Mouse (Mus musculus) CH12.LX (cell line): ENCODE measurements at regions not wholly inside any gene's neighbourhood (a gene's known extent, or its start where the extent isn't known, plus 50 kb on each side); places are given as distances from the start of the nearest gene placed in this dataset.
A peak's percentile ranks its signal among the peaks of the same experiment; 100 is the strongest.

ENCODE experiments used
- DNase-seq: peaks from one replicate; pipeline ENCODE4 v3.0.0-alpha.2; 2013; ENCODE audit errors: extremely low read depth
- H3K27ac ChIP-seq: 2 replicates; pipeline ENCODE4 v1.5.1; 2012; ENCODE audit warnings: low read depth, mild to moderate bottlenecking, control low read depth, moderate library complexity; ENCODE audit not compliant: insufficient read depth
- H3K27me3 ChIP-seq: replicated peaks from 2 replicates; pipeline ENCODE3; 2012; ENCODE audit warnings: inconsistent platforms
- H3K36me3 ChIP-seq, 2 experiments: replicated peaks in 1 of 2; 2 replicates each; pipeline versions ENCODE3 to v1.6.1; 2012; ENCODE audit warnings: inconsistent platforms in 1 of 2, low read length in 1 of 2, mild to moderate bottlenecking in 1 of 2, mixed read lengths in 1 of 2, moderate library complexity in 1 of 2; ENCODE audit not compliant: control insufficient read depth in 1 of 2, insufficient read depth in 1 of 2
- H3K4me1 ChIP-seq, 2 experiments: 2 replicates each; pipeline ENCODE4 v1.6.1; 2012; ENCODE audit warnings: inconsistent platforms in 1 of 2, moderate library complexity in 1 of 2; ENCODE audit not compliant: insufficient read depth in 2 of 2, control insufficient read depth in 1 of 2
- H3K4me2 ChIP-seq: 2 replicates; pipeline ENCODE4 v1.6.1; 2012; ENCODE audit warnings: low read depth, mild to moderate bottlenecking, control low read depth; ENCODE audit not compliant: poor library complexity, insufficient read depth, severe bottlenecking
- H3K4me3 ChIP-seq, 3 experiments: fragments of 150-350 bp in 1 of 3; sonication (generic) in 1 of 3; replicated peaks in 1 of 3; 2 replicates each; pipeline versions ENCODE3 to v1.5.1; 2011 to 2012; ENCODE audit warnings: low read depth in 2 of 3, low read length in 2 of 3, mild to moderate bottlenecking in 2 of 3, moderate library complexity in 2 of 3, control low read depth in 1 of 3, improper control_type of control experiment in 1 of 3, inconsistent platforms in 1 of 3, mixed read lengths in 1 of 3; ENCODE audit not compliant: poor library complexity in 1 of 3
- H3K79me2 ChIP-seq: replicated peaks from 2 replicates; pipeline ENCODE4 v1.6.1; 2012; ENCODE audit warnings: mild to moderate bottlenecking, moderate library complexity; ENCODE audit not compliant: control insufficient read depth, poor library complexity, insufficient read depth, severe bottlenecking; ENCODE audit errors: extremely low read depth
- H3K9ac ChIP-seq: 2 replicates; pipeline ENCODE4 v1.6.1; 2012; ENCODE audit warnings: low read depth, mild to moderate bottlenecking, control low read depth, moderate library complexity; ENCODE audit not compliant: insufficient read depth
- H3K9me3 ChIP-seq: replicated peaks from 2 replicates; pipeline ENCODE3; 2012; ENCODE audit warnings: low read length, inconsistent platforms, mixed read lengths
- CHD2 ChIP-seq: IDR thresholded peaks from 2 replicates; pipeline ENCODE4 v1.6.1; 2011; ENCODE audit warnings: low read length, improper control_type of control experiment
- E2F4 ChIP-seq: IDR thresholded peaks from 2 replicates; pipeline ENCODE4 v1.6.1; 2011; ENCODE audit warnings: low read depth, low read length, improper control_type of control experiment; ENCODE audit not compliant: insufficient replicate concordance
- ELF1 ChIP-seq: IDR thresholded peaks from 2 replicates; pipeline ENCODE4 v1.6.1; 2014; ENCODE audit warnings: low read depth, mild to moderate bottlenecking, inconsistent platforms, low read length, improper control_type of control experiment
- HCFC1 ChIP-seq: IDR thresholded peaks from 2 replicates; pipeline ENCODE4 v1.6.1; 2012; ENCODE audit warnings: low read depth, mild to moderate bottlenecking, inconsistent platforms, low read length, improper control_type of control experiment
- JUN ChIP-seq: IDR thresholded peaks from 2 replicates; pipeline ENCODE4 v1.6.1; 2011; ENCODE audit warnings: low read depth, mild to moderate bottlenecking, low read length, improper control_type of control experiment, moderate library complexity; ENCODE audit not compliant: insufficient read depth
- JUND ChIP-seq: conservative IDR thresholded peaks from 2 replicates; pipeline ENCODE4 v1.6.1; 2011; ENCODE audit warnings: low read depth, low read length, improper control_type of control experiment
- KAT2A ChIP-seq: IDR thresholded peaks from 2 replicates; pipeline ENCODE4 v1.6.1; 2012; ENCODE audit warnings: low read length, improper control_type of control experiment, inconsistent platforms; ENCODE audit not compliant: insufficient replicate concordance
- MAFK ChIP-seq: IDR thresholded peaks from 2 replicates; pipeline ENCODE4 v1.6.1; 2011; ENCODE audit warnings: low read length, improper control_type of control experiment; ENCODE audit not compliant: insufficient replicate concordance
- MEF2A ChIP-seq: IDR thresholded peaks from 2 replicates; pipeline ENCODE4 v1.6.1; 2014; ENCODE audit warnings: low read depth, mild to moderate bottlenecking, inconsistent platforms, low read length, improper control_type of control experiment, borderline replicate concordance
- MXI1 ChIP-seq: IDR thresholded peaks from 2 replicates; pipeline ENCODE4 v1.6.1; 2011; ENCODE audit warnings: mild to moderate bottlenecking, low read depth, low read length, improper control_type of control experiment
- MYC ChIP-seq: IDR thresholded peaks from 2 replicates; pipeline ENCODE4 v1.6.1; 2011; ENCODE audit warnings: low read depth, mild to moderate bottlenecking, improper control_type of control experiment, low read length
- PAX5 ChIP-seq: IDR thresholded peaks from 2 replicates; pipeline ENCODE4 v1.6.1; 2012; ENCODE audit warnings: low read length, inconsistent platforms, mixed read lengths
- POLR2A ChIP-seq: IDR thresholded peaks from 2 replicates; pipeline ENCODE4 v1.6.1; 2011; ENCODE audit warnings: low read depth, mild to moderate bottlenecking, improper control_type of control experiment, low read length
- POLR2AphosphoS2 ChIP-seq: IDR thresholded peaks from 2 replicates; pipeline ENCODE4 v1.6.1; 2011; ENCODE audit warnings: low read depth, low read length, improper control_type of control experiment
- RAD21 ChIP-seq: IDR thresholded peaks from 2 replicates; pipeline ENCODE4 v1.6.1; 2011; ENCODE audit warnings: low read depth, mild to moderate bottlenecking, low read length, improper control_type of control experiment, moderate library complexity
- RCOR1 ChIP-seq: conservative IDR thresholded peaks from 2 replicates; pipeline ENCODE4 v1.6.1; 2012; ENCODE audit warnings: low read depth, mild to moderate bottlenecking, inconsistent platforms, low read length, improper control_type of control experiment
- SIN3A ChIP-seq: IDR thresholded peaks from 2 replicates; pipeline ENCODE4 v1.6.1; 2012; ENCODE audit warnings: low read length, improper control_type of control experiment, inconsistent platforms
- TBP ChIP-seq: conservative IDR thresholded peaks from 2 replicates; pipeline ENCODE4 v1.6.1; 2011; ENCODE audit warnings: low read depth, low read length, improper control_type of control experiment
- TCF12 ChIP-seq: IDR thresholded peaks from 2 replicates; pipeline ENCODE4 v1.6.1; 2014; ENCODE audit warnings: low read depth, mild to moderate bottlenecking, inconsistent platforms, low read length, improper control_type of control experiment
- UBTF ChIP-seq: IDR thresholded peaks from 2 replicates; pipeline ENCODE4 v1.6.1; 2012; ENCODE audit warnings: low read depth, mild to moderate bottlenecking, inconsistent platforms, low read length, improper control_type of control experiment, moderate library complexity
- USF1 ChIP-seq: IDR thresholded peaks from 2 replicates; pipeline ENCODE4 v1.6.1; 2014; ENCODE audit warnings: low read depth, mild to moderate bottlenecking, inconsistent platforms, low read length, improper control_type of control experiment
- USF2 ChIP-seq: conservative IDR thresholded peaks from 2 replicates; pipeline ENCODE4 v1.6.1; 2011; ENCODE audit warnings: low read depth, low read length, improper control_type of control experiment
- ZC3H11A ChIP-seq: IDR thresholded peaks from 2 replicates; pipeline ENCODE4 v1.6.1; 2012; ENCODE audit warnings: low read depth, mild to moderate bottlenecking, inconsistent platforms, low read length, improper control_type of control experiment
- ZKSCAN1 ChIP-seq: IDR thresholded peaks from 2 replicates; pipeline ENCODE4 v1.6.1; 2012; ENCODE audit warnings: low read depth, inconsistent platforms, low read length, improper control_type of control experiment, borderline replicate concordance
- dilution Hi-C: fragments of 300-500 bp; cut with MboI; formaldehyde crosslinking; loops from 2 replicates; pipeline ENCODE4 v1.14.3; 2020; ENCODE audit warnings: low sequenced_read_pairs; ENCODE audit not compliant: extremely low pct_unique_long_range_greater_than_20kb, extremely low pct_ligation_motif_present
- in situ Hi-C: fragments of 300-500 bp; cut with MboI; formaldehyde crosslinking; loops from 3 replicates; pipeline ENCODE4 v1.14.3; 2019; ENCODE audit warnings: low sequenced_read_pairs, low pct_ligation_motif_present, low pct_unique_long_range_greater_than_20kb, mixed read lengths

DNA sequence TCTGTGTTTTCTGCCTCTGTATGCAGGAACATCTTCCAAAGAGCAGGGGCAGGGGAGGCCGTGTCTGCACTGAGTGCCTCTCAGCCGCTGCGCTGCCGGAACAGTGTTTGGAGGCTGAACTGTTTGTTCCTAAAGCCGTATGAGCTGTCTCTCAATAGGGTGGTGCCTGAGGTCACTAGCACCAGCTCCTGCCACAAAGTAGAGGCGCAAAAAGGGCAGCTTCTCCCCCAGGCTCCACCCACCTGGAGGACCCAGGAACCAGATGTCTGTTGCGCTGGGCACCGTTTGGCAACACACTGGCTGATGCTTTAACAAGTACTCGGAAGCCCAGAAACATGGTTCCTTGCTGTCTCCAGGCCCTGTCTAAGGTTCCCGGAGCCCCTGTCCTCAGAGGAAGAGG, 60.4 kb upstream of the Cstad start:
- DNase-seq: no peak
- Histone ChIP-seq H3K4me2 (no peak overlapping the region), H3K36me3 (no peaks in the 10 kb centered on the region), H3K9me3 (peaks cover 7% of the 10 kb centered on the region), H3K4me3 (no peak overlapping the region), H3K27ac (no peak overlapping the region), H3K79me2 (no peaks in the 10 kb centered on the region), H3K9ac (no peak overlapping the region), H3K4me1 (no peaks in the 10 kb centered on the region), H3K27me3 (peaks cover 7% of the 10 kb centered on the region)
- TF ChIP-seq RAD21 (no peak), ZC3H11A (no peak), USF2 (no peak), CHD2 (no peak), MXI1 (no peak), TCF12 (no peak), HCFC1 (no peak), UBTF (no peak), MEF2A (no peak)
- dilution Hi-C loops: no loop called here
- in situ Hi-C loops: no loop called here

DNA sequence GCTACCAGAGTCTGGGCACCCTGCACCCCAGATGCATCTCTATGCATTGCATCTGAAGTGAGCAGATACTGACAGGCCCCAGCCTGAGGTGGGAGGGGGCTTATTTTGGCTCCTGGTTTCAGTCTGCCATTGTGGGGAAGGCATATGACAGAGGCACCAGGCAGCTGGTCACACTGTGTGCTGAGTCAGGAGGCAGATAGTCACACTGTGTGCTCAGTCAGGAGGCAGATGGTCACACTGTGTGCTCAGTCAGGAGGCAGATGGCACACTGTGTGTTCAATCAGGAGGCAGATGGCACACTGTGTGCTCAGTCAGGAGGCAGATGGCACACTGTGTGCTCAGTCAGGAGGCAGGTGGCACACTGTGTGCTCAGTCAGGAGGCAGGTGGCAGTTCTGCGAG, 55.5 kb upstream of the Cstad start:
- no peak for TF ChIP-seq USF1
- peak; percentile 83 for TF ChIP-seq ZKSCAN1
- dilution Hi-C loops (no loop called here), in situ Hi-C loops (no loop called here)
- H3K36me3 ChIP-seq: no peaks in the 10 kb centered on the region
- H3K27ac ChIP-seq: no peak overlapping the region
- H3K79me2 ChIP-seq: no peaks in the 10 kb centered on the region
- no peaks in the 10 kb centered on the region; a peak in 1 of 4 replicates for H3K4me1 ChIP-seq
- no peak overlapping the region for H3K4me2 ChIP-seq
- H3K4me3 ChIP-seq: no peak overlapping the region
- H3K9ac ChIP-seq: no peak overlapping the region
- H3K9me3 ChIP-seq: no peaks in the 10 kb centered on the region
- DNase-seq: no peak
- H3K27me3 ChIP-seq: peaks cover 5% of the 10 kb centered on the region

DNA sequence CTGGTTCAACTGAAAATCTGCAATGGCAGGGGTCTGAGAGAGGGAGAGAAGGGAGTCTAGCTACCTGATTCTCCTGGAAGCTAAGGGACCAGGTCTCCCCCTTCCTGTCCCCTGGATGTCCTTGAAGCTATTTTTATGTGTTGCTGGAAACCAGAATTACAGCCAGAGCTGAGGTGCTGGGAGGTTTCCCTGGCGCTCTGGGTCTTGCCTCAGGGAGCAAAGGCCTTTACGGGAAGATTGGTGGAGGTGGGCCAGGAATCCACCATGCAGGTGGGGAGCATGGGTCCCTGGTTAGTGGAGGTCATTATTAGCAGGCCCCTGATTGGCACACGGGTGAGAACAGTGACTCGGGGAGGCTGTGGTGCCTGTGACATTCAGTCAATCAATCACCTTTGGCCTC, 53.3 kb upstream of the Cstad start:
- dilution Hi-C loops (no loop called here), in situ Hi-C loops (loop anchor here (5.0 kb wide), 1 partner anchor 51 kb away; no protein-coding TSS in a partner anchor)
- H3K9ac ChIP-seq: no peak overlapping the region

More for the DNA sequence above, 53.3 kb upstream of the Cstad start:
- Histone ChIP-seq H3K27me3 (peaks cover 5% of the 10 kb centered on the region), H3K4me1 (no peaks in the 10 kb centered on the region; a peak in 1 of 4 replicates), H3K9me3 (no peaks in the 10 kb centered on the region), H3K4me2 (no peak overlapping the region), H3K27ac (no peak overlapping the region), H3K4me3 (no peak overlapping the region), H3K79me2 (no peaks in the 10 kb centered on the region), H3K36me3 (no peaks in the 10 kb centered on the region)
- no peak for TF ChIP-seq POLR2AphosphoS2
- TF ChIP-seq POLR2A: no peak
- TF ChIP-seq USF1: no peak
- no peak for TF ChIP-seq ZKSCAN1
- TF ChIP-seq MAFK: no peak
- TF ChIP-seq MYC: no peak
- no peak for TF ChIP-seq CHD2
- no peak for TF ChIP-seq MXI1
- TF ChIP-seq TCF12: no peak
- TF ChIP-seq SIN3A: no peak
- TF ChIP-seq JUN: no peak
- no peak for TF ChIP-seq PAX5
- no peak for TF ChIP-seq ZC3H11A
- TF ChIP-seq E2F4: no peak
- TF ChIP-seq ELF1: no peak
- TF ChIP-seq JUND: no peak
- TF ChIP-seq KAT2A: no peak
- no peak for TF ChIP-seq TBP
- TF ChIP-seq RCOR1: no peak
- no peak for DNase-seq
